Mouse (Mus musculus) cortical plate, adult 2 months (tissue): ENCODE data around the gene Actg1. TPM values are rescaled to one million over a fixed set of nuclear protein-coding genes. Genes with fewer than 3 reads are reported as not detected.

Experiments
- H3K27ac ChIP-seq: fragments of 200-500 bp; 2 replicates; pipeline ENCODE4 v1.5.1; 2012; ENCODE audit warnings: low read length, control low read depth, inconsistent platforms; ENCODE audit not compliant: insufficient read depth
- H3K4me1 ChIP-seq: fragments of 200-500 bp; 2 replicates; pipeline ENCODE4 v1.6.1; 2011; ENCODE audit warnings: low read length; ENCODE audit not compliant: control insufficient read depth, insufficient read depth
- H3K4me3 ChIP-seq: fragments of 200-500 bp; 2 replicates; pipeline ENCODE4 v1.5.1; 2011; ENCODE audit warnings: mild to moderate bottlenecking, low read length, control low read depth; ENCODE audit not compliant: insufficient read depth
- CTCF ChIP-seq: fragments of 200-500 bp; IDR thresholded peaks from 2 replicates; pipeline ENCODE4 v1.5.1; 2011; ENCODE audit warnings: mild to moderate bottlenecking, control low read depth, low read length; ENCODE audit not compliant: insufficient read depth; ENCODE audit errors: extremely low read depth
- POLR2A ChIP-seq: fragments of 200-500 bp; IDR thresholded peaks from 2 replicates; pipeline ENCODE4 v1.6.1; 2011; ENCODE audit warnings: mild to moderate bottlenecking, low read length, control low read depth; ENCODE audit not compliant: insufficient read depth; ENCODE audit errors: extremely low read depth
- polyA plus RNA-seq: library from polyadenylated mRNA; depleted of rRNA; stranded (reverse); fragments of >200 nt; gene quantifications from 2 replicates; pipeline ENCODE4 v1.2.3, GENCODE M21; 2012

The Actg1 gene
- polyA plus RNA-seq, 1 experiment: 1,106 TPM

DNA sequence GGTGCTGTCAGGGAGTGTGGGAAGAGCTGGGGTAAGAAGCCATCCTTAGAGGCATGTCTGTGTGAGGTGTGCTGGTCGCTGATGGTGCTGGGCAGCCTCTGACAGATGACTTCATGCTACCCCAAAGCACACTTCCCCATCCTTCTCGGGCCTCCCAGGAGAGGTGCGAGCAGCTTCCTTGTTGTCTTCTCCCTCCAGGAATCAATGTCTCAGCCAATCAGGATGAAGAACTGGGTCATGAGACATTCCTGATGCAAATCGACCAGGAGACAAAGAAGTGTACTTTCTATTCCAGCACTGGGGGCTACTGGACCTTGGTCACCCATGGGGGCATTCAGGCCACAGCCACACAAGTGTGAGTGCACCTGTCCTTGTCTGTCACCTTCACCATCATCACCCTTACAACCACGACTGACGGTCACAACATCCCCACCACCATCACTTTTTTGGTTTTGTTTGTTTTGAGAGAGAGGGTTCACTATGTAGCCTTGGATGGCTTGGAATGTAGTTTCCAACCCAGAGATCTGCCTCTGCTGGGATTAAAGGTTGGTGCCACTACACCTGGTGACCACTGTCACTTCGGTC is 18.2 kb upstream of the Actg1 start:
- Histone ChIP-seq H3K4me1 (0 out of 2 replicates have a peak, but pooled peaks cover 1% of the 10 kb centered on the region), H3K27ac (no peak overlapping the region), H3K4me3 (no peak overlapping the region)
- TF ChIP-seq POLR2A: no peak

DNA sequence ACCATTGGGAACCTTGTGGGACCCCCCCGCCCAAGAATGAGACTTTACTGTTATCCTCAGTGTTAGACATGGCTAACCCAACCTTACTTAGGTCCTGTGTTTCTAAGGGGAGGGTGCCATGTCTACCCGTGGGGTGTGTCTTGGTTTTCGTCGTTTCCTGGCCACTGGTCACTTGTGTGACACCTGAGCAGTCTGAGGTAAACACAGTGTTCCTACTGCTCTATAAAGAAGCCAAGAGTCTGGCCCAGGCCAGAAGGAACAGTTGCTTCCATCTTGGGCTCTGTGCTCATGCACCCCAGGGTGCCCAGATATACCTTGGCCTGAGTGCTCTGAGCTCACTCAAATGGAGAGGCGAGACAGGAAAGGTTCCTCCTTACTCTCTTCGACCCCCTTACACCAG is 14.5 kb upstream of the Actg1 start:
- TF ChIP-seq POLR2A (no peak), CTCF (no peak)
- 0 out of 2 replicates have a peak, but pooled peaks cover 1% of the 10 kb centered on the region for H3K4me1 ChIP-seq
- H3K4me3 ChIP-seq: no peak overlapping the region
- no peak overlapping the region for H3K27ac ChIP-seq

DNA sequence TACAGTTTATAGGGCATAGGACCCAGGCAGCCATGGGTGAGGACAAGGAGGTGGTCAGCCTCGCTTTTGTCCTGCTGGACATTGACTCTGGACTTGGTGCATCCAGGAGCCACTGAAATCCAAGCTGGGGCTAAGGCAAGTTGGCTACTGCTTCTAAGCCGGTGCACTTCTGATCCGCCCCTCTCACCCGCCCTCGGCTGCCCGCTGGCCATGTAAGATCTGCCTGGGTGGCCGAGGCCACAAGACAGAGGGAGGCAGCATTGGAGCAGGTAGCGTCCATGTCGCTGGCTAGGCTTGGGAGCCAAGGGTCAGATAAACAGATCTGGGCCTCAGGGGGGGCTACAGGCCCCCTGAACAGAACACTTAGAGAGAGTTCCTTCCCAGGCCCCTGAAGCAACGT is 13.0 kb upstream of the Actg1 start, which contains the start of gene Fscn2:
Gene Fscn2 (plus strand): TSS at position 240 of the 400 bp plus-strand sequence.
- TF ChIP-seq CTCF (no peak), POLR2A (no peak)
- Histone ChIP-seq H3K4me1 (peaks cover 4% of the 10 kb centered on the region), H3K27ac (no peak within 1 kb of the TSS), H3K4me3 (no peak within 1 kb of the TSS)

DNA sequence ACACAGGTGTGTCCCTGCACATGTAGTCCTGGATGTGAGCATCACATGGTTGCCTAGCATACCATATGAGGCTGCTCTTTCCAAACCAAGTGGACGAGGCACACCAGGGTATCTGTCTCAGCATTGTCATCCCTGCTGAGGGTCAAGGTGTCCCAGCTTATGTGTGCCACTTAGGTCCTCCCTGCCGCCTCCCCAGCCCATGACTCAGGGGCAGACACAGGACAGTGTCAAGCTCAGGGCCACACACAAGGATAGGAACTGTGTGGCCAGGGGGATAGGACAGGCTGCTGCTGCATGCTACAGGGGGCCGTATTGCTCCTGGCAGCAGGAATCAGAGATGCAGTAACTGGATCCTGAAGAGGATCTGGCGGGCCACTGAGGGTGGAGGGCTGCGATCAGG is 12.4 kb upstream of the Actg1 start:
- TF ChIP-seq POLR2A (no peak), CTCF (no peak)
- Histone ChIP-seq H3K27ac (no peak overlapping the region), H3K4me3 (no peak overlapping the region), H3K4me1 (peaks cover 3% of the 10 kb centered on the region)

DNA sequence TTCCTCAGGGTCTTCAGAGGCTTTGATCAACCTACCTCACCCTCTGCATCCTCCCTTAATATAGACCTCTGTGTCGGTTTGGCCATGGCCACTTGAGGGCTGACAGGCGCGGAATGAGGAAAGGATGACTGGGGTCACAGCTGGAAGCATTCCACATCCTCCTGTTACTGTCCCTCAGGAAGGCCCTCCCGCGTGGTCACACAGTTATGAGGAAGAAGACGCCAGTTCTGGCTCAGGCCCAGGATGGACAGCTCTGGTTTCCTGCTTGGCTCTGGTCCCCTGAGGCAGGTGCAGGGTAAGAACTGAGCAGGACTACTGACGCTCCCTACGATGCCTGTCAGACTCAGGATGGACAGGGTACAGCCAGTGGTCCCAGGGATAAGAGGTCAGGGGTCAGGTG is 11.7 kb upstream of the Actg1 start:
- Histone ChIP-seq H3K4me3 (no peak overlapping the region), H3K27ac (no peak overlapping the region), H3K4me1 (peaks cover 3% of the 10 kb centered on the region)
- TF ChIP-seq CTCF (no peak), POLR2A (no peak)

DNA sequence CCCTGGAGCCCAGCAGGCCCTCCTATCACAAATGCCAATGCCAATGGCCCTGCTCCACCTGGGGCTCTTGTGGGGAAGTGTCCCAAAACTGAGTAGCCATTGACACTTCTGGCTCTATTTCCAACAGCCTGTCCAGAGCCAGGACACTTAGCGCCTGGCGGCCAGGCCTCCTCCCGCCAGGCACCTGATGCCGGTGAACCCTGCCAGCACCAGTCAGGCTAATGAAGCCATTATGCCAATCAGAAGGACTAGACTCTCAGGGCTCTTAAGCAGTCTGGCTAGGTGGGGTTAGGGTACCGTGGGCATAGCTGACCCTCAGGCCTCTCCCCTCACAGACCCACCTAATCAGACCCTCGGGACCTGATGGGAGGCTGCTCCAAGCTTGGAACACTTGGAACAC is 11.0 kb upstream of the Actg1 start:
- TF ChIP-seq CTCF: no peak
- TF ChIP-seq POLR2A: no peak
- Histone ChIP-seq H3K27ac (no peak overlapping the region), H3K4me3 (no peak overlapping the region), H3K4me1 (peaks cover 3% of the 10 kb centered on the region)

DNA sequence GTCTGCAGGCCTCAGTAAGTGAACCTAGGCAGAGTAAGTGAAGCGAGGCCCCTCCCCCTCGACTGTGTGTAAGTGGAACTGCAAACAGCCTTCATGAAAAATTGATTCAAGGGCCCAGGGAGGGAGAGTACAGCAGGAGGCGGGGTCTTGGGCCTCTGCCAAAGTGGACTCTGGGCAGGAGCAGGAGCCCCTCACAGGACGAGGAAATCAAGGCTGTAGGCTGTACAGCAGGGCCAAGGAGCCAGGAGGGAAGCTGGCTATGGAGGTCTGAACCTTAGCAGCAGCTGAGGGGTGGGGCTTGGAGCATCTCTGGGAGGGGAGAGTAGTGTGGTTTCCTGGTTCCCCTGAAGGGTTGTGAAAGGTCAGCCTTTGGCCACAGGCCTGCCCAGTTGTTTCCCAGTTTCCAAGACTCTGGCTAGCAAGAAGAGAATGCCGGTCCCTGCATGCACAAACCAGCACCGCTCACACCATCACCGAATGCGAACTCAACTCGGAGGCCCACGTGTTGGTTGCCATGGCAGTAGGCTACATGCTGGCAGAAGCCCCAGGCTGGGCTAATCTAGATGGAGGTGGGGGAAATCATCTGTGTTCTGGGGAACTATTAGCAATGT is 9.6 kb upstream of the Actg1 start:
- Histone ChIP-seq H3K4me3 (no peak overlapping the region), H3K27ac (0 out of 2 replicates have a peak overlapping the region, but pooled peaks have one; percentile 49), H3K4me1 (peaks cover 3% of the 10 kb centered on the region)
- no peak for TF ChIP-seq CTCF
- peak; percentile 54; the same call in 1 of the 2 replicates for TF ChIP-seq POLR2A

DNA sequence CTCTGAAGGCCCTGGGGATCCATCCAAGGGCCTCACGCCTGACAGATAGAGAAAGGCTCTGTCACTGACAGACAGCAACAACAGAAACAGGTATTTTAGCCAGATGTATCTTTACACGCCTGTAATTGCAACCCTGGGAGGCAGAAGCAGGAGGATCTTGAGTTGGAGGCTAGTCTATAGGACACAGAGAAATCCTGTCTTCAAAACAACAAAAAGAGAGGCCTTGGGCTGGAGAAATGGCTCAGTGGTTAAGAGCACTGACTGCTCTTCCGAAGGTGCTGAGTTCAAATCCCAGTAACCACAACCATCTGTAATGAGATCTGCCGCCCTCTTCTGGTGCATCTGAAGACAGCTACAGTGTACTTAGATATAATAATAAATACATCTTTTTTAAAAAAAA is 8.6 kb upstream of the Actg1 start:
- H3K4me1 ChIP-seq: peaks cover 5% of the 10 kb centered on the region
- TF ChIP-seq CTCF (no peak), POLR2A (no peak)
- no peak overlapping the region for H3K4me3 ChIP-seq
- H3K27ac ChIP-seq: no peak overlapping the region

DNA sequence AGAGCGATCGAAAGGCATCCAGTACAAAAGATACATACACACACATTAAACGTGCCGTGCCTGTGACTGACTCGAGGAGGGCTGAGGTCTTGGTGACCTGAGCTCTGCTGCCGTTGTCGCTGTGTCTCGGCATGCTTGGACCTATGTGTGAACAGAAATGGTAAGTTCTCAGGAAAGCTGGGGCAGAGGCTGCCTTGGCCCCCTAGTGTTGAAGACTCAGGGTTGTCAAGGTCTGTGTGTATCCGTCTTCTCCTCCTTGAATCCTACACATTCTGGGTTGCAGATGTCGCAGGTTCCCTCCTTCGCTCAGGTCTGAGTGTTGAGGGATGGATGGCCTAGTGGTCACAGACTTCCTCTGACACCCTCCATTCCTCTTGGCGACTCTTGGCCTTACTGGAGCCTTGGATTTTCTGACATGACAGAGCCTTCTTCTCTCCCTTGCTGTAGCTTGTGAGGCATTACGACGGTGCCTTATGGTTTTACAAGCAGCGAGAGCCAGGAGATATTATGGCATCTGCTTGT is 8.0 kb upstream of the Actg1 start:
- H3K4me1 ChIP-seq: peaks cover 5% of the 10 kb centered on the region

More for the DNA sequence above, 8.0 kb upstream of the Actg1 start:
- H3K27ac ChIP-seq: no peak overlapping the region
- TF ChIP-seq POLR2A (no peak), CTCF (no peak)
- H3K4me3 ChIP-seq: no peak overlapping the region
